Mouse (Mus musculus) frontal cortex, adult 2 months (tissue): ENCODE measurements around the gene Hspa14. TPM values are rescaled to one million over a fixed set of nuclear protein-coding genes. Genes with fewer than 3 reads are reported as not detected.

Experiments
- DNase-seq, 2 experiments: peaks; one replicate each; pipeline ENCODE4 v3.0.0; 2022; ENCODE audit warnings: low spot score in 1 of 2; ENCODE audit errors: extremely low spot score in 1 of 2
- polyA plus RNA-seq: library from polyadenylated mRNA; depleted of rRNA; stranded (reverse); fragments of >200 nt; gene quantifications from 2 replicates; pipeline ENCODE4 v1.2.3, GENCODE M21; 2012; rRNA removed

Gene Hspa14
- polyA plus RNA-seq, result 53.4 and 53.6 TPM in 2 replicates

GRCm38 (mm10) chr2:3512552-3513454 lies at the start of gene Hspa14, which contains the start of the genes Gm45902 and Cdnf:
Gene Hspa14 (minus strand): TSS chr2:3512814.
Gene Gm45902 (minus strand): TSS chr2:3512790.
Gene Cdnf (plus strand): TSS chr2:3513030.
- DNase-seq, result peak; percentile 97 to 98

- peak in 1 of 2 experiments; percentile 63 for DNase-seq
Measured at GRCm38 (mm10) chr2:3546588-3546987, 34.0 kb upstream of the Hspa14 start.

GRCm38 (mm10) chr2:3546055-3546454 lies 33.4 kb upstream of the Hspa14 start:
- DNase-seq, result no peak

- DNase-seq, result no peak
Measured at GRCm38 (mm10) chr2:3541307-3542079, 28.9 kb upstream of the Hspa14 start.

- no peak for DNase-seq
Measured at GRCm38 (mm10) chr2:3526288-3526687, 13.7 kb upstream of the Hspa14 start.

GRCm38 (mm10) chr2:3522558-3522957 lies 9.9 kb upstream of the Hspa14 start:
- DNase-seq, result no peak

GRCm38 (mm10) chr2:3512076-3512475 lies 538 bp downstream of the Hspa14 start:
- no peak for DNase-seq

- DNase-seq, result no peak
Measured at GRCm38 (mm10) chr2:3500886-3501285, 11.7 kb downstream of the Hspa14 start.

GRCm38 (mm10) chr2:3499543-3499942 lies 13.1 kb downstream of the Hspa14 start:
- no peak for DNase-seq

- no peak for DNase-seq
Measured at GRCm38 (mm10) chr2:3493833-3494409, 18.7 kb downstream of the Hspa14 start.

GRCm38 (mm10) chr2:3489816-3490215 lies 22.8 kb downstream of the Hspa14 start:
- no peak for DNase-seq

- no peak for DNase-seq
Measured at GRCm38 (mm10) chr2:3480239-3480638, 32.4 kb downstream of the Hspa14 start.

GRCm38 (mm10) chr2:3475746-3476251 lies 36.8 kb downstream of the Hspa14 start:
- DNase-seq, result no peak

GRCm38 (mm10) chr2:3474861-3475283 lies 37.7 kb downstream of the Hspa14 start, which contains the start of gene Suv39h2:
Gene Suv39h2 (minus strand): TSS chr2:3475031.
- DNase-seq, result peak; percentile 79 to 97

GRCm38 (mm10) chr2:3474361-3474805 lies 38.2 kb downstream of the Hspa14 start:
- DNase-seq, result peak; percentile 14 to 66

GRCm38 (mm10) chr2:3473891-3474290 lies 38.7 kb downstream of the Hspa14 start:
- no peak for DNase-seq

- no peak for DNase-seq
Measured at GRCm38 (mm10) chr2:3456590-3456989, 56.0 kb downstream of the Hspa14 start.

- DNase-seq, result no peak
Measured at GRCm38 (mm10) chr2:3453096-3453495, 59.5 kb downstream of the Hspa14 start.

- DNase-seq, result peak; percentile 55 to 74
Measured at GRCm38 (mm10) chr2:3449431-3449830, 63.2 kb downstream of the Hspa14 start.

GRCm38 (mm10) chr2:3445984-3446383 lies 66.6 kb downstream of the Hspa14 start:
- DNase-seq, result no peak
